Mouse (Mus musculus): ENCODE measurements around the gene Iqcg. TPM values are rescaled to one million over a fixed set of nuclear protein-coding genes. Genes with fewer than 3 reads are reported as not detected.

Gene Iqcg
- total RNA-seq, 1 experiment: 11.3 TPM

DNA sequence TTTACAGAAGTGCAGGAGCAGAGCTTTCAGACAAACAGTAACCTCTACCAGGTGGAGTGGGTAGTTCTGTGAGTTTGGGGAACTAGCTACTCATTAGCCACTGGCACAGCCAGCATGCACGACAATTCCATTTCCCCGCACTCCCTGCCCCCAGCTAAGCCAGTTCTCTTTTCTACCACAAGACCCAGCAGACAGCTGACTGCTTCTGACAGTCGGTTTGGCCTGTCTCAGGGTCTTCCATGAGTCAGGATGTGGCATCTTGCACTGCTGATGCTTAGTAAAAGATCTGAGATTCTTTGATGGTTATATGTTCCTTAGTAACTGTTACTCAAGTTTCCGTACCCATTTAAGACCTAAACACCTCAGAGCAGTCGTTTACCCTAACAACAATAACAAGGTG, 83.5 kb downstream of the Iqcg start:
- no peak for TF ChIP-seq HCFC1 (IDR thresholded peaks at IDR 0.05; ENCODE audit: borderline replicate concordance, insufficient read depth, low read length)
- no peak for TF ChIP-seq ZC3H11A (IDR thresholded peaks at IDR 0.05; ENCODE audit: borderline replicate concordance, low read depth, low read length)
- TF ChIP-seq ZNF384 (IDR thresholded peaks at IDR 0.05; ENCODE audit: low read depth, low read length): no peak
- TF ChIP-seq MAFK (IDR thresholded peaks at IDR 0.05; ENCODE audit: insufficient read depth, low read depth, low read length): no peak
- Histone ChIP-seq H3K27ac (ENCODE audit: insufficient read depth, low read depth, low read length, poor library complexity, severe bottlenecking) (no peak overlapping the region), H3K9ac (ENCODE audit: insufficient read depth, low read depth, low read length, poor library complexity, severe bottlenecking) (no peak overlapping the region), H3K36me3 (ENCODE audit: control insufficient read depth, insufficient read depth, low read length, poor library complexity, severe bottlenecking) (peaks cover 4% of the 10 kb centered on the region; the same call in 1 of the 2 replicates), H3K9me3 (ENCODE audit: control insufficient read depth, insufficient read depth, low read depth, low read length) (no peaks in the 10 kb centered on the region), H3K4me3 (ENCODE audit: insufficient read depth in 1 of 2, low read depth in 1 of 2, low read length in 2 of 2, poor library complexity in 1 of 2, severe bottlenecking in 1 of 2) (no peak overlapping the region), H3K4me1 (ENCODE audit: control insufficient read depth in 2 of 2, insufficient read depth in 2 of 2, low read length in 2 of 2, poor library complexity in 1 of 2) (no peaks in the 10 kb centered on the region)
- in situ Hi-C loops (cut with MboI; ENCODE audit: low sequenced_read_pairs in 2 of 2, unreplicated experiment in 2 of 2): no loop called here
- no peak for DNase-seq (ENCODE audit: low read depth, low spot score)

Other genes with a start within 250 kb of the Iqcg start
- 0.58 TPM in 1 of 2 replicates, not detected in the other for gene Smbd1, start 245.7 kb downstream of the Iqcg start, total RNA-seq (2012; rRNA removed)
- gene Fyttd1, start 178.7 kb downstream of the Iqcg start, total RNA-seq (2012; rRNA removed): 93.2 and 106 TPM in 2 replicates
- gene Rubcn, start 178.5 kb downstream of the Iqcg start, total RNA-seq (2012; rRNA removed): 18.6 and 19.4 TPM in 2 replicates
- gene Lrch3, start 142.1 kb downstream of the Iqcg start, total RNA-seq (2012; rRNA removed): 11.0 and 15.8 TPM in 2 replicates
- gene Rpl35a, start 235 bp upstream of the Iqcg start, total RNA-seq (2012; rRNA removed): 1,485 and 1,755 TPM in 2 replicates
- 9.1 and 12.9 TPM in 2 replicates for gene Lmln, start 6.3 kb upstream of the Iqcg start, total RNA-seq (2012; rRNA removed)
- 15.2 and 15.6 TPM in 2 replicates for gene Osbpl11, start 128.9 kb upstream of the Iqcg start, total RNA-seq (2012; rRNA removed)
- gene Snx4, start 195.2 kb upstream of the Iqcg start, total RNA-seq (2012; rRNA removed): 43.1 and 54.9 TPM in 2 replicates

Measured in ES-E14 (cell line).